Mouse (Mus musculus): ENCODE results near the gene Plekhm3. TPM values are rescaled to one million over a fixed set of nuclear protein-coding genes. Genes with fewer than 3 reads are reported as not detected.
A peak's percentile ranks its signal among the peaks of the same experiment; 100 is the strongest.

Plekhm3 gene
- polyA plus RNA-seq, 1 experiment from 2014 or later: 8.9 TPM

GRCm38 (mm10) chr1:64787701-64788515 lies 168.7 kb downstream of the Plekhm3 start:
- no peak overlapping the region for H3K27ac ChIP-seq
- no peaks in the 10 kb centered on the region for H3K36me3 ChIP-seq (replicated peaks)
- H3K9ac ChIP-seq: no peak overlapping the region
- no peak overlapping the region for H3K4me3 ChIP-seq (replicated peaks)
- H3K27me3 ChIP-seq: peaks cover 32% of the 10 kb centered on the region
- no peak overlapping the region for H3K4me2 ChIP-seq
- 85% methylated on average over 6 of the region's 6 CpGs for WGBS
- ATAC-seq (ENCODE audit: low FRiP score): no peak
- no peaks in the 10 kb centered on the region for H3K9me3 ChIP-seq
- peaks cover 16% of the 10 kb centered on the region for H3K4me1 ChIP-seq

- H3K36me3 ChIP-seq (replicated peaks): no peaks in the 10 kb centered on the region
- H3K4me1 ChIP-seq: peaks cover 14% of the 10 kb centered on the region
- peaks cover 69% of the 10 kb centered on the region for H3K27me3 ChIP-seq
- ATAC-seq (ENCODE audit: low FRiP score): peak; percentile 83; the same call in 1 of the 2 replicates
- H3K4me3 ChIP-seq (replicated peaks): 0 out of 2 replicates have a peak overlapping the region, but pooled peaks have one; percentile 4
- 5% methylated on average over 12 of the region's 12 CpGs for WGBS
- H3K4me2 ChIP-seq: peak overlapping the region; percentile 43
- H3K9me3 ChIP-seq: no peaks in the 10 kb centered on the region
- no peak overlapping the region for H3K9ac ChIP-seq
- H3K27ac ChIP-seq: peak overlapping the region; percentile 37; the same call in 1 of the 2 replicates
Measured at GRCm38 (mm10) chr1:64779863-64780262, 176.8 kb downstream of the Plekhm3 start.

- H3K36me3 ChIP-seq (replicated peaks): no peaks in the 10 kb centered on the region
- peaks cover 73% of the 10 kb centered on the region for H3K27me3 ChIP-seq
- peak; percentile 59; the same call in 1 of the 2 replicates for ATAC-seq (ENCODE audit: low FRiP score)
- peak overlapping the region; percentile 37; the same call in 1 of the 2 replicates for H3K27ac ChIP-seq
- H3K9ac ChIP-seq: no peak overlapping the region
- WGBS: 5% methylated on average over 5 of the region's 5 CpGs
- H3K9me3 ChIP-seq: no peaks in the 10 kb centered on the region
- no peak overlapping the region for H3K4me3 ChIP-seq (replicated peaks)
- H3K4me1 ChIP-seq: peaks cover 14% of the 10 kb centered on the region
- peak overlapping the region; percentile 43 for H3K4me2 ChIP-seq
Measured at GRCm38 (mm10) chr1:64779415-64779814, 177.2 kb downstream of the Plekhm3 start.

GRCm38 (mm10) chr1:64773305-64773704 lies 183.3 kb downstream of the Plekhm3 start:
- WGBS: 69% methylated on average over 4 of the region's 4 CpGs
- ATAC-seq (ENCODE audit: low FRiP score): no peak
- Histone ChIP-seq H3K36me3 (replicated peaks) (no peaks in the 10 kb centered on the region), H3K9me3 (no peaks in the 10 kb centered on the region), H3K4me1 (no peaks in the 10 kb centered on the region), H3K4me2 (no peak overlapping the region), H3K9ac (no peak overlapping the region), H3K4me3 (replicated peaks) (no peak overlapping the region), H3K27ac (no peak overlapping the region), H3K27me3 (peaks cover 53% of the 10 kb centered on the region)

- Histone ChIP-seq H3K27me3 (peaks cover 24% of the 10 kb centered on the region), H3K9ac (no peak overlapping the region), H3K4me1 (no peaks in the 10 kb centered on the region), H3K4me2 (no peak overlapping the region), H3K9me3 (no peaks in the 10 kb centered on the region), H3K36me3 (replicated peaks) (no peaks in the 10 kb centered on the region), H3K4me3 (replicated peaks) (no peak overlapping the region), H3K27ac (no peak overlapping the region)
- 41% methylated on average over 6 of the region's 6 CpGs for WGBS
- ATAC-seq (ENCODE audit: low FRiP score): no peak
Measured at GRCm38 (mm10) chr1:64770169-64770568, 186.5 kb downstream of the Plekhm3 start.

- WGBS: 83% methylated on average over 4 of the region's 4 CpGs
- Histone ChIP-seq H3K4me1 (no peaks in the 10 kb centered on the region), H3K9me3 (no peaks in the 10 kb centered on the region), H3K4me2 (no peak overlapping the region), H3K4me3 (replicated peaks) (no peak overlapping the region), H3K27ac (no peak overlapping the region), H3K9ac (no peak overlapping the region), H3K27me3 (no peaks in the 10 kb centered on the region), H3K36me3 (replicated peaks) (no peaks in the 10 kb centered on the region)
- ATAC-seq (ENCODE audit: low FRiP score): no peak
Measured at GRCm38 (mm10) chr1:64761646-64762045, 195.0 kb downstream of the Plekhm3 start.

- Histone ChIP-seq H3K9me3 (no peaks in the 10 kb centered on the region), H3K27ac (no peak overlapping the region), H3K9ac (no peak overlapping the region), H3K4me2 (no peak overlapping the region), H3K27me3 (no peaks in the 10 kb centered on the region), H3K4me1 (no peaks in the 10 kb centered on the region), H3K36me3 (replicated peaks) (no peaks in the 10 kb centered on the region), H3K4me3 (replicated peaks) (no peak overlapping the region)
- no peak for ATAC-seq (ENCODE audit: low FRiP score)
- 93% methylated on average over 5 of the region's 5 CpGs for WGBS
Measured at GRCm38 (mm10) chr1:64757766-64758165, 198.9 kb downstream of the Plekhm3 start.

- 29% methylated on average over 2 of the region's 2 CpGs for WGBS
- Histone ChIP-seq H3K4me3 (replicated peaks) (no peak overlapping the region), H3K4me1 (no peaks in the 10 kb centered on the region), H3K9me3 (no peaks in the 10 kb centered on the region), H3K36me3 (replicated peaks) (no peaks in the 10 kb centered on the region), H3K9ac (no peak overlapping the region), H3K4me2 (no peak overlapping the region), H3K27me3 (no peaks in the 10 kb centered on the region), H3K27ac (no peak overlapping the region)
- ATAC-seq (ENCODE audit: low FRiP score): no peak
Measured at GRCm38 (mm10) chr1:64757254-64757653, 199.4 kb downstream of the Plekhm3 start.

- Histone ChIP-seq H3K36me3 (replicated peaks) (no peaks in the 10 kb centered on the region), H3K27ac (no peak overlapping the region), H3K4me2 (no peak overlapping the region), H3K27me3 (no peaks in the 10 kb centered on the region), H3K9me3 (no peaks in the 10 kb centered on the region), H3K4me1 (no peaks in the 10 kb centered on the region), H3K4me3 (replicated peaks) (no peak overlapping the region), H3K9ac (no peak overlapping the region)
- 79% methylated on average over 10 of the region's 10 CpGs for WGBS
- ATAC-seq (ENCODE audit: low FRiP score): no peak
Measured at GRCm38 (mm10) chr1:64756640-64757030, 200.0 kb downstream of the Plekhm3 start.

GRCm38 (mm10) chr1:64755971-64756639 lies 200.5 kb downstream of the Plekhm3 start:
- H3K4me1 ChIP-seq: no peaks in the 10 kb centered on the region
- H3K9me3 ChIP-seq: no peaks in the 10 kb centered on the region
- no peaks in the 10 kb centered on the region for H3K36me3 ChIP-seq (replicated peaks)
- no peak overlapping the region for H3K27ac ChIP-seq
- no peak for ATAC-seq (ENCODE audit: low FRiP score)
- no peak overlapping the region for H3K4me3 ChIP-seq (replicated peaks)
- H3K9ac ChIP-seq: no peak overlapping the region
- WGBS: 66% methylated on average over 7 of the region's 7 CpGs
- H3K27me3 ChIP-seq: no peaks in the 10 kb centered on the region
- no peak overlapping the region for H3K4me2 ChIP-seq

- H3K9me3 ChIP-seq: no peaks in the 10 kb centered on the region
- H3K4me3 ChIP-seq (replicated peaks): no peak overlapping the region
- no peaks in the 10 kb centered on the region for H3K36me3 ChIP-seq (replicated peaks)
- H3K4me2 ChIP-seq: no peak overlapping the region
- H3K9ac ChIP-seq: no peak overlapping the region
- no peak overlapping the region for H3K27ac ChIP-seq
- H3K4me1 ChIP-seq: no peaks in the 10 kb centered on the region
- no peaks in the 10 kb centered on the region for H3K27me3 ChIP-seq
- 90% methylated on average over 5 of the region's 5 CpGs for WGBS
- no peak for ATAC-seq (ENCODE audit: low FRiP score)
Measured at GRCm38 (mm10) chr1:64754658-64755057, 202.0 kb downstream of the Plekhm3 start.

GRCm38 (mm10) chr1:64753668-64754067 lies 203.0 kb downstream of the Plekhm3 start:
- Histone ChIP-seq H3K9ac (no peak overlapping the region), H3K4me3 (replicated peaks) (no peak overlapping the region), H3K9me3 (no peaks in the 10 kb centered on the region), H3K27me3 (no peaks in the 10 kb centered on the region; the same call in 1 of the 2 replicates), H3K4me1 (no peaks in the 10 kb centered on the region), H3K36me3 (replicated peaks) (no peaks in the 10 kb centered on the region), H3K4me2 (no peak overlapping the region), H3K27ac (no peak overlapping the region)
- 72% methylated on average over 7 of the region's 7 CpGs for WGBS
- ATAC-seq (ENCODE audit: low FRiP score): no peak
